In the genomic region with DNA sequence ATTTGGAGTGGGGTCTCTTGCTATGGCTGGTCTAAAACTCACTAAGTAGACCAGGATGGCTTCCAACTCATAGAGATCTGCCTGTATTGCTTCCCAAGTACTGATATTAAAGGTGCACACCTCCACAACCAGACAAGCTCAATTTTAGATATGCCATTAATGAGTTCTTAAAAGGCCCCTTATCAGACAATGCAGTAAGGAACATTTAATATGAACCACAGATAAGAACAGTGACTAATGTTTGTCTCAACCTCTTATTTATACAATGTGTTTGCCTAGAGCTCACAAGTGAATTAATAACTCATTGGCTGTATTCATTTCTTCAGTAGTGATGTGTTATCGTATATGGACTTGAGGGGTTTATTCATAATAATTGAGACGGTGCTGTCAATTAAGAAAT, we compare ENCODE assay signal across 20 mouse cellular contexts.
"Had no signal": no experiment of that assay in that cellular context is flagged by ENCODE, and none has a peak within 500 bp of the region (broad histone marks: within the 10 kb centered on the region; RNA-seq: fewer than 3 reads in every experiment).

No protein-coding gene starts in this region.

- H3K4me1 ChIP-seq: megakaryocyte, embryonic 14.5 days; midbrain, embryonic 10.5 days; midbrain, embryonic 12.5 days; neural tube, embryonic 13.5 days; neural tube, embryonic 15.5 days had no signal

- H3K4me2 ChIP-seq: lung, embryonic 14.5 days; midbrain, embryonic 12.5 days; neural tube, embryonic 13.5 days; neural tube, embryonic 15.5 days had no signal

- H3K36me3 ChIP-seq: midbrain, embryonic 10.5 days; midbrain, embryonic 12.5 days; neural tube, embryonic 13.5 days; neural tube, embryonic 15.5 days had no signal

- DNase-seq: lung, adult 18-20 months; lung, embryonic 14.5 days; lung, postnatal 10 days; lung, postnatal 4 days; midbrain, embryonic 14.5 days; retina, postnatal 1 day; right cerebral cortex, adult 18-20 months; right cerebral cortex, postnatal 25 days; right cerebral cortex, postnatal 4 days; thymus, adult 18-20 months; thymus, postnatal 14 days; thymus, postnatal 36 days had no signal

- H3K9ac ChIP-seq: liver, embryonic 14.5 days; lung, embryonic 14.5 days; midbrain, embryonic 12.5 days; neural tube, embryonic 13.5 days; neural tube, embryonic 15.5 days had no signal

- H3K27me3 ChIP-seq: megakaryocyte, embryonic 14.5 days; midbrain, embryonic 12.5 days; neural tube, embryonic 13.5 days; neural tube, embryonic 15.5 days had no signal

- H3K27ac ChIP-seq: liver, embryonic 14.5 days; midbrain, embryonic 10.5 days; midbrain, embryonic 12.5 days; neural tube, embryonic 13.5 days; neural tube, embryonic 15.5 days had no signal

- H3K4me3 ChIP-seq: megakaryocyte, embryonic 14.5 days; midbrain, embryonic 10.5 days; midbrain, embryonic 12.5 days; myocyte; neural tube, embryonic 13.5 days; neural tube, embryonic 15.5 days had no signal

- H3K9me3 ChIP-seq: megakaryocyte, embryonic 14.5 days; midbrain, embryonic 10.5 days; midbrain, embryonic 12.5 days; neural tube, embryonic 13.5 days; neural tube, embryonic 15.5 days had no signal

- ATAC-seq: midbrain, embryonic 16.5 days had no signal
